10 mouse cellular contexts compared by ENCODE assay signal in the genomic region with DNA sequence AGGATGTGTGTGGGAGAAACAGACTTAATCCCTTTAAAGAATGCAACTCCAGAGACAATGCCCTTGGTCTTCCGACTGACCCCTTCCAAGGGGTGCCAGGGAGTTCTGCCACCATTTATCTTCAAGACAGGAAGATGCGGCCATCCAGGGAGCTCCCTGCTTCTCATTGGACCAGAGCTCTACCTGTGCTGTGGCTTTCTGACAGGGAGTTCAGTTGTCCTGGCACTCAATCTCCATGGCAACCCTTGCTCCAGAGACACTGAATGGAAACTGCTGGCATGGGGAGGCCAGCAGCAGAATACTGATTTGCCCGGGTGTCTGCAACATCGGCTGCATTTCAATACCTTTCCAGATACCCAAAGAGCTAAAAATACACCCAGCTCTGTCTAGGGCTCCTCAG. TPM values are rescaled to one million over a fixed set of nuclear protein-coding genes. Genes with fewer than 3 reads are reported as not detected.
DNase-seq lines count a peak whose midpoint lies in the region; ATAC-seq lines count a peak whose summit lies in the region.
"Had no signal": no experiment of that assay in that cellular context is flagged by ENCODE, and none has a peak within 500 bp of the region (broad histone marks: within the 10 kb centered on the region; RNA-seq: fewer than 3 reads in every experiment).

No protein-coding gene starts in this region.

- H3K36me3 ChIP-seq in heart, embryonic 11.5 days (ENCODE audit: control insufficient read depth, insufficient read depth, low read length) = no peaks in the 10 kb centered on the region
- no peaks in the 10 kb centered on the region for H3K36me3 ChIP-seq in neural tube, embryonic 11.5 days (ENCODE audit: control insufficient read depth, insufficient read depth, low read length)
- H3K36me3 ChIP-seq in hindbrain, embryonic 16.5 days (ENCODE audit: control insufficient read depth, insufficient read depth, low read length) = no peaks in the 10 kb centered on the region

- WGBS in heart, embryonic 11.5 days (ENCODE audit: insufficient replicate concordance) = 46% methylated on average over 4 of the region's 4 CpGs
- WGBS in neural tube, embryonic 11.5 days = 49% methylated on average over 4 of the region's 4 CpGs
- 6% methylated on average over 4 of the region's 4 CpGs for WGBS in hindbrain, embryonic 16.5 days

- no peak for DNase-seq in heart, adult 9 months (ENCODE audit: low spot score in 2 of 2)
- DNase-seq in neural tube, embryonic 11.5 days (ENCODE audit: low spot score) = peak; percentile 55
- DNase-seq in neural tube, embryonic 10.5 days (ENCODE audit: extremely low spot score, low spot score) = no peak
- no peak for DNase-seq in spleen, postnatal 36 days (ENCODE audit: low spot score in 2 of 2)
- no peak for DNase-seq in c-Kit-positive CD71-positive TER-119-positive erythroid progenitor cells, embryonic 14.5 days (ENCODE audit: low spot score)
- DNase-seq: heart, adult 18-20 months had no signal

- H3K27ac ChIP-seq in heart, embryonic 11.5 days (ENCODE audit: low read depth, low read length) = no peak overlapping the region
- no peak overlapping the region for H3K27ac ChIP-seq in neural tube, embryonic 11.5 days (ENCODE audit: low read depth, low read length)
- H3K27ac ChIP-seq in hindbrain, embryonic 16.5 days (ENCODE audit: low read depth, low read length) = peak overlapping the region; percentile 12

- H3K27me3 ChIP-seq in heart, embryonic 11.5 days (ENCODE audit: control insufficient read depth, insufficient read depth, low read length) = peaks cover 3% of the 10 kb centered on the region; the same call in 1 of the 2 replicates
- no peaks in the 10 kb centered on the region for H3K27me3 ChIP-seq in neural tube, embryonic 11.5 days (ENCODE audit: control insufficient read depth, insufficient read depth, low read length)
- no peaks in the 10 kb centered on the region for H3K27me3 ChIP-seq in hindbrain, embryonic 16.5 days (replicated peaks; ENCODE audit: control insufficient read depth, insufficient read depth, low read length)

- no peak for ATAC-seq in heart, embryonic 11.5 days (replicated peaks; ENCODE audit: insufficient number of reproducible peaks, low FRiP score, low TSS enrichment)
- peak; percentile 79; the same call in 1 of the 2 replicates for ATAC-seq in neural tube, embryonic 11.5 days (ENCODE audit: insufficient read depth, low FRiP score, low TSS enrichment)
- ATAC-seq in hindbrain, embryonic 16.5 days = peak; percentile 87
- ATAC-seq: intestine, embryonic 16.5 days had no signal

- peak overlapping the region; percentile 24; the same call in 1 of the 2 replicates for H3K4me2 ChIP-seq in heart, embryonic 11.5 days
- no peak overlapping the region for H3K4me2 ChIP-seq in neural tube, embryonic 11.5 days (ENCODE audit: low read depth)
- no peak overlapping the region for H3K4me2 ChIP-seq in hindbrain, embryonic 16.5 days (ENCODE audit: low read length)

- no peak overlapping the region for H3K4me3 ChIP-seq in heart, embryonic 11.5 days (ENCODE audit: low read depth, low read length)
- no peak overlapping the region for H3K4me3 ChIP-seq in neural tube, embryonic 11.5 days (ENCODE audit: low read depth, low read length)
- no peak overlapping the region for H3K4me3 ChIP-seq in hindbrain, embryonic 16.5 days (ENCODE audit: low read length)

- peaks cover 12% of the 10 kb centered on the region; the same call in 1 of the 2 replicates for H3K4me1 ChIP-seq in heart, embryonic 11.5 days (ENCODE audit: control insufficient read depth, insufficient read depth, low read length)
- no peaks in the 10 kb centered on the region for H3K4me1 ChIP-seq in neural tube, embryonic 11.5 days (ENCODE audit: control insufficient read depth, insufficient read depth, low read length)
- H3K4me1 ChIP-seq in hindbrain, embryonic 16.5 days (ENCODE audit: control insufficient read depth, insufficient read depth, low read depth, low read length) = peaks cover 19% of the 10 kb centered on the region

- H3K9me3 ChIP-seq in heart, embryonic 11.5 days (replicated peaks; ENCODE audit: control insufficient read depth, low read length) = no peaks in the 10 kb centered on the region
- no peaks in the 10 kb centered on the region for H3K9me3 ChIP-seq in neural tube, embryonic 11.5 days (ENCODE audit: control insufficient read depth, low read length)
- H3K9me3 ChIP-seq in hindbrain, embryonic 16.5 days (ENCODE audit: control insufficient read depth, low read length) = no peaks in the 10 kb centered on the region

- H3K9ac ChIP-seq in heart, embryonic 11.5 days (ENCODE audit: low read depth, low read length) = no peak overlapping the region
- H3K9ac ChIP-seq in neural tube, embryonic 11.5 days (ENCODE audit: low read length) = no peak overlapping the region
- no peak overlapping the region for H3K9ac ChIP-seq in hindbrain, embryonic 16.5 days (ENCODE audit: low read depth, low read length)

RNA-seq across cellular contexts. Expression of gene Kcnc4, which starts 47.7 kb away (rescaled TPM):
- polyA plus RNA-seq in heart, embryonic 11.5 days (2014; fragmentation: Nextera tagmentation; extraction: Ambion mirVana) = 0.17 and 0.18 TPM in 2 replicates
- polyA plus RNA-seq in neural tube, embryonic 11.5 days (2014; fragmentation: Nextera tagmentation; extraction: Ambion mirVana) = 0.05 and 0.58 TPM in 2 replicates
- 8.7 and 9.7 TPM in 2 replicates for polyA plus RNA-seq in hindbrain, embryonic 16.5 days (2015; fragmentation: Nextera tagmentation; extraction: Ambion mirVana)
- polyA plus RNA-seq: intestine, embryonic 16.5 days; stomach, embryonic 14.5 days had no signal
